Mouse (Mus musculus) brain, embryonic 14.5 days (tissue): ENCODE results near the gene Stk11. TPM values are rescaled to one million over a fixed set of nuclear protein-coding genes. Genes with fewer than 3 reads are reported as not detected.
A peak's percentile ranks its signal among the peaks of the same experiment; 100 is the strongest.

Experiments
- DNase-seq: peaks from one replicate; pipeline ENCODE4 v3.0.0-alpha.2; 2011; ENCODE audit warnings: low read depth
- CTCF ChIP-seq: fragments of 200-500 bp; IDR thresholded peaks from 2 replicates; pipeline ENCODE4 v1.5.1; 2012; ENCODE audit warnings: inconsistent platforms, mild to moderate bottlenecking, moderate library complexity, borderline replicate concordance; ENCODE audit not compliant: insufficient read depth, insufficient read length; ENCODE audit errors: extremely low read depth
- POLR2A ChIP-seq: fragments of 200-500 bp; IDR thresholded peaks from 2 replicates; pipeline ENCODE4 v1.6.1; 2012; ENCODE audit warnings: mild to moderate bottlenecking, inconsistent platforms, borderline replicate concordance; ENCODE audit not compliant: poor library complexity, insufficient read depth, insufficient read length, severe bottlenecking; ENCODE audit errors: extremely low read depth
- polyA plus RNA-seq: library from polyadenylated mRNA; depleted of rRNA; stranded (reverse); fragments of >200 nt; gene quantifications from 2 replicates; pipeline ENCODE4 v1.2.3, GENCODE M21; 2012; rRNA removed

The Stk11 gene
- polyA plus RNA-seq, 1 experiment = 112 TPM

GRCm38 (mm10) chr10:80173955-80174640, 58.5 kb downstream of the Stk11 start:
- DNase-seq = no peak
- TF ChIP-seq POLR2A (no peak), CTCF (no peak)

GRCm38 (mm10) chr10:80174705-80175104, 59.1 kb downstream of the Stk11 start:
- peak; percentile 58; the same call in 1 of the 2 replicates for TF ChIP-seq CTCF
- no peak for TF ChIP-seq POLR2A
- DNase-seq = no peak

GRCm38 (mm10) chr10:80175536-80176269, 60.1 kb downstream of the Stk11 start:
- peak; percentile 70 for DNase-seq
- peak; percentile 66; the same call in 1 of the 2 replicates for TF ChIP-seq CTCF
- TF ChIP-seq POLR2A = no peak

GRCm38 (mm10) chr10:80176270-80176834, 60.7 kb downstream of the Stk11 start:
- TF ChIP-seq CTCF (no peak), POLR2A (no peak)
- no peak for DNase-seq

- no peak for TF ChIP-seq CTCF
- no peak for TF ChIP-seq POLR2A
- no peak for DNase-seq
These were observed 62.1 kb downstream of the Stk11 start for GRCm38 (mm10) chr10:80177441-80178279.

GRCm38 (mm10) chr10:80179068-80180051, 63.8 kb downstream of the Stk11 start, which contains the start of gene Efna2:
Gene Efna2 (plus strand): TSS chr10:80179482.
- peak; percentile 86 for DNase-seq
- TF ChIP-seq POLR2A (peak; percentile 64), CTCF (no peak)

Other genes starting within 250 kb of the Stk11 start
- gene Prtn3, start 241.3 kb upstream of the Stk11 start, polyA plus RNA-seq = 18.0 and 28.0 TPM in 2 replicates
- 805 and 1,208 TPM in 2 replicates for gene Plppr3, start 241.2 kb upstream of the Stk11 start, polyA plus RNA-seq
- gene Elane, start 229.6 kb upstream of the Stk11 start, polyA plus RNA-seq = 0.28 and 0.49 TPM in 2 replicates
- gene Cfd, start 224.9 kb upstream of the Stk11 start, polyA plus RNA-seq = 0.60 and 0.81 TPM in 2 replicates
- gene Med16, start 206.9 kb upstream of the Stk11 start, polyA plus RNA-seq = 84.7 and 92.6 TPM in 2 replicates
- gene Gm26602, start 204.9 kb upstream of the Stk11 start, polyA plus RNA-seq = not detected in 2 replicates
- gene Kiss1r, start 198.8 kb upstream of the Stk11 start, polyA plus RNA-seq = 4.1 and 4.4 TPM in 2 replicates
- 195 and 197 TPM in 2 replicates for gene R3hdm4, start 194.6 kb upstream of the Stk11 start, polyA plus RNA-seq
- 5.2 and 7.0 TPM in 2 replicates for gene Arid3a, start 188.8 kb upstream of the Stk11 start, polyA plus RNA-seq
- gene Wdr18, start 155.7 kb upstream of the Stk11 start, polyA plus RNA-seq = 59.7 and 74.1 TPM in 2 replicates
- 0.20 and 0.38 TPM in 2 replicates for gene Grin3b, start 145.1 kb upstream of the Stk11 start, polyA plus RNA-seq
- 221 and 337 TPM in 2 replicates for gene Tmem259, start 131.5 kb upstream of the Stk11 start, polyA plus RNA-seq
- 21.2 and 30.7 TPM in 2 replicates for gene Cnn2, start 127.2 kb upstream of the Stk11 start, polyA plus RNA-seq
- 12.2 and 12.7 TPM in 2 replicates for gene Abca7, start 119.3 kb upstream of the Stk11 start, polyA plus RNA-seq
- 3.4 and 3.8 TPM in 2 replicates for gene Arhgap45, start 99.2 kb upstream of the Stk11 start, polyA plus RNA-seq
- gene Polr2e, start 76.0 kb upstream of the Stk11 start, polyA plus RNA-seq = 216 and 272 TPM in 2 replicates
- gene Gpx4, start 68.6 kb upstream of the Stk11 start, polyA plus RNA-seq = 376 and 484 TPM in 2 replicates
- 30.2 and 31.1 TPM in 2 replicates for gene Sbno2, start 10.2 kb upstream of the Stk11 start, polyA plus RNA-seq
- 445 and 501 TPM in 2 replicates for gene Atp5d, start 22.8 kb downstream of the Stk11 start, polyA plus RNA-seq
- gene Cbarp, start 25.0 kb downstream of the Stk11 start, polyA plus RNA-seq = 152 and 242 TPM in 2 replicates
- gene Midn, start 32.5 kb downstream of the Stk11 start, polyA plus RNA-seq = 177 and 213 TPM in 2 replicates
- gene Cirbp, start 50.2 kb downstream of the Stk11 start, polyA plus RNA-seq = 381 and 490 TPM in 2 replicates
- gene 1600002K03Rik, start 57.1 kb downstream of the Stk11 start, polyA plus RNA-seq = 18.5 and 21.2 TPM in 2 replicates
- 57.2 and 66.4 TPM in 2 replicates for gene Efna2, start 63.7 kb downstream of the Stk11 start, polyA plus RNA-seq
- gene Mum1, start 110.6 kb downstream of the Stk11 start, polyA plus RNA-seq = 59.1 and 61.2 TPM in 2 replicates
- 272 and 426 TPM in 2 replicates for gene Ndufs7, start 133.3 kb downstream of the Stk11 start, polyA plus RNA-seq
- 15.3 and 19.8 TPM in 2 replicates for gene Gamt, start 145.2 kb downstream of the Stk11 start, polyA plus RNA-seq
- gene Dazap1, start 145.7 kb downstream of the Stk11 start, polyA plus RNA-seq = 158 and 207 TPM in 2 replicates
- 2,157 and 2,683 TPM in 2 replicates for gene Rps15, start 176.7 kb downstream of the Stk11 start, polyA plus RNA-seq
- gene Apc2, start 180.2 kb downstream of the Stk11 start, polyA plus RNA-seq = 189 and 292 TPM in 2 replicates
- 22.5 and 32.9 TPM in 2 replicates for gene 2310011J03Rik, start 204.7 kb downstream of the Stk11 start, polyA plus RNA-seq
- gene Pcsk4, start 213.7 kb downstream of the Stk11 start, polyA plus RNA-seq = 4.5 and 6.0 TPM in 2 replicates
- 1.7 and 4.6 TPM in 2 replicates for gene Reep6, start 214.2 kb downstream of the Stk11 start, polyA plus RNA-seq
- 1.4 and 1.5 TPM in 2 replicates for gene Adamtsl5, start 232.6 kb downstream of the Stk11 start, polyA plus RNA-seq
- gene Plk5, start 240.7 kb downstream of the Stk11 start, polyA plus RNA-seq = 3.9 and 4.7 TPM in 2 replicates